Comparison of ENCODE assay signal across 14 mouse cellular contexts in genomic region chr8:22226361-22226760, GRCm38 (mm10). TPM values are rescaled to one million over a fixed set of nuclear protein-coding genes. Genes with fewer than 3 reads are reported as not detected.
DNase-seq lines count a peak whose midpoint lies in the region; ATAC-seq and TF ChIP-seq lines count a peak whose summit lies in the region.
"Had no signal": no experiment of that assay in that cellular context is flagged by ENCODE, and none has a peak within 500 bp of the region (broad histone marks: within the 10 kb centered on the region; RNA-seq: fewer than 3 reads in every experiment).

No protein-coding gene starts in this region.

- peak overlapping the region; percentile 92 for H3K4me2 ChIP-seq in heart, embryonic 15.5 days
- peak overlapping the region; percentile 84; the same call in 1 of the 2 replicates for H3K4me2 ChIP-seq in liver, postnatal 0 days (ENCODE audit: low read depth, low read length)
- H3K4me2 ChIP-seq in liver, embryonic 11.5 days = no peak overlapping the region; the same call in 1 of the 2 replicates
- H3K4me2 ChIP-seq in embryonic facial prominence, embryonic 14.5 days (ENCODE audit: low read depth, low read length) = no peak overlapping the region
- H3K4me2 ChIP-seq in intestine, embryonic 15.5 days (replicated peaks) = peak overlapping the region; percentile 96; the same call in 1 of the 2 replicates

- H3K9ac ChIP-seq in heart, embryonic 15.5 days = no peak overlapping the region
- H3K9ac ChIP-seq in liver, postnatal 0 days (replicated peaks) = no peak overlapping the region
- H3K9ac ChIP-seq in liver, embryonic 11.5 days (ENCODE audit: low read depth, low read length) = no peak overlapping the region
- no peak overlapping the region for H3K9ac ChIP-seq in embryonic facial prominence, embryonic 14.5 days (ENCODE audit: low read depth, low read length)
- no peak overlapping the region for H3K9ac ChIP-seq in intestine, embryonic 15.5 days

- TF ChIP-seq EP300 in liver, postnatal 0 days (IDR thresholded peaks at IDR 0.05; ENCODE audit: low read depth) = no peak

- intact Hi-C loops in heart, postnatal 25 days (cut with DNase I) = no loop called here

- H3K27me3 ChIP-seq in heart, embryonic 15.5 days = no peaks in the 10 kb centered on the region
- H3K27me3 ChIP-seq in liver, postnatal 0 days (ENCODE audit: insufficient read depth, low read length) = peaks cover 2% of the 10 kb centered on the region; the same call in 1 of the 2 replicates
- H3K27me3 ChIP-seq in liver, embryonic 11.5 days (replicated peaks; ENCODE audit: control insufficient read depth, insufficient read depth, low read length) = peaks cover 14% of the 10 kb centered on the region
- no peaks in the 10 kb centered on the region; the same call in none of the 2 replicates for H3K27me3 ChIP-seq in embryonic facial prominence, embryonic 14.5 days (replicated peaks; ENCODE audit: control insufficient read depth, insufficient read depth, low read length)
- H3K27me3 ChIP-seq in intestine, embryonic 15.5 days (replicated peaks) = no peaks in the 10 kb centered on the region

- no peak overlapping the region for H3K4me3 ChIP-seq in heart, embryonic 15.5 days
- no peak overlapping the region for H3K4me3 ChIP-seq in liver, postnatal 0 days (ENCODE audit: low read depth, low read length)
- no peak overlapping the region for H3K4me3 ChIP-seq in liver, embryonic 11.5 days (ENCODE audit: low read depth, low read length)
- no peak overlapping the region for H3K4me3 ChIP-seq in embryonic facial prominence, embryonic 14.5 days (ENCODE audit: low read depth, low read length)
- no peak overlapping the region for H3K4me3 ChIP-seq in intestine, embryonic 15.5 days (replicated peaks)

- H3K4me1 ChIP-seq in heart, embryonic 15.5 days (replicated peaks) = peaks cover 8% of the 10 kb centered on the region
- peaks cover 7% of the 10 kb centered on the region; the same call in 1 of the 2 replicates for H3K4me1 ChIP-seq in liver, postnatal 0 days (ENCODE audit: insufficient read depth)
- H3K4me1 ChIP-seq in liver, embryonic 11.5 days (replicated peaks; ENCODE audit: control insufficient read depth, insufficient read depth, low read length) = no peaks in the 10 kb centered on the region
- no peaks in the 10 kb centered on the region for H3K4me1 ChIP-seq in embryonic facial prominence, embryonic 14.5 days (ENCODE audit: control insufficient read depth, insufficient read depth, low read length)
- 0 out of 2 replicates have a peak, but pooled peaks cover 2% of the 10 kb centered on the region for H3K4me1 ChIP-seq in intestine, embryonic 15.5 days (replicated peaks)

- DNase-seq in heart, postnatal 25 days (ENCODE audit: low spot score) = no peak
- DNase-seq in liver, postnatal 0 days = no peak
- no peak for DNase-seq in liver, embryonic 11.5 days (ENCODE audit: low spot score)
- peak; percentile 14 for DNase-seq in embryonic facial prominence, embryonic 14.5 days (ENCODE audit: low spot score)
- DNase-seq in cerebellum, adult 11-12 months = no peak
- no peak for DNase-seq in layer of hippocampus, postnatal 10 days (ENCODE audit: low spot score in 2 of 2)
- DNase-seq: cerebellum, adult 9-10 months; layer of hippocampus, adult 9-11 months had no signal

- peak overlapping the region; percentile 63 for H3K27ac ChIP-seq in heart, embryonic 15.5 days
- H3K27ac ChIP-seq in liver, postnatal 0 days (ENCODE audit: low read depth) = no peak overlapping the region
- no peak overlapping the region for H3K27ac ChIP-seq in liver, embryonic 11.5 days (ENCODE audit: low read depth, low read length)
- no peak overlapping the region for H3K27ac ChIP-seq in embryonic facial prominence, embryonic 14.5 days (replicated peaks; ENCODE audit: low read depth, low read length)
- H3K27ac ChIP-seq in intestine, embryonic 15.5 days = no peak overlapping the region
- H3K27ac ChIP-seq: forebrain, embryonic 12.5 days had no signal

- H3K36me3 ChIP-seq in heart, embryonic 15.5 days = peaks cover 9% of the 10 kb centered on the region; the same call in 1 of the 2 replicates
- no peaks in the 10 kb centered on the region for H3K36me3 ChIP-seq in liver, postnatal 0 days (replicated peaks; ENCODE audit: insufficient read depth, low read length)
- H3K36me3 ChIP-seq in liver, embryonic 11.5 days (ENCODE audit: control insufficient read depth, insufficient read depth, low read length) = no peaks in the 10 kb centered on the region
- H3K36me3 ChIP-seq in embryonic facial prominence, embryonic 14.5 days (ENCODE audit: control insufficient read depth, insufficient read depth, low read length) = peaks cover 13% of the 10 kb centered on the region; the same call in 1 of the 2 replicates
- 0 out of 2 replicates have a peak, but pooled peaks cover 4% of the 10 kb centered on the region for H3K36me3 ChIP-seq in intestine, embryonic 15.5 days

- no peaks in the 10 kb centered on the region for H3K9me3 ChIP-seq in heart, embryonic 15.5 days (replicated peaks)
- H3K9me3 ChIP-seq in liver, postnatal 0 days (ENCODE audit: low read length) = no peaks in the 10 kb centered on the region
- no peaks in the 10 kb centered on the region for H3K9me3 ChIP-seq in liver, embryonic 11.5 days (ENCODE audit: control insufficient read depth, low read length)
- no peaks in the 10 kb centered on the region for H3K9me3 ChIP-seq in embryonic facial prominence, embryonic 14.5 days (ENCODE audit: control insufficient read depth, low read length)
- H3K9me3 ChIP-seq in intestine, embryonic 15.5 days = no peaks in the 10 kb centered on the region
- H3K9me3 ChIP-seq: forebrain, embryonic 12.5 days had no signal

- ATAC-seq in heart, embryonic 15.5 days (replicated peaks; ENCODE audit: insufficient number of reproducible peaks, insufficient read depth, low FRiP score, low read depth) = no peak
- ATAC-seq in liver, postnatal 0 days = no peak
- ATAC-seq in liver, embryonic 11.5 days (replicated peaks; ENCODE audit: low FRiP score) = no peak
- no peak for ATAC-seq in embryonic facial prominence, embryonic 14.5 days (ENCODE audit: low read depth)
- peak; percentile 48; the same call in 1 of the 2 replicates for ATAC-seq in intestine, embryonic 15.5 days

- TF ChIP-seq CTCF in liver, postnatal 0 days (IDR thresholded peaks at IDR 0.05; ENCODE audit: low read depth) = no peak

- WGBS in heart, embryonic 15.5 days = 53% methylated on average over 8 of the region's 8 CpGs
- WGBS in liver, postnatal 0 days (ENCODE audit: insufficient replicate concordance) = 42% methylated on average over 8 of the region's 8 CpGs
- 56% methylated on average over 8 of the region's 8 CpGs for WGBS in liver, embryonic 11.5 days
- 51% methylated on average over 8 of the region's 8 CpGs for WGBS in embryonic facial prominence, embryonic 14.5 days
- 55% methylated on average over 8 of the region's 8 CpGs for WGBS in intestine, embryonic 15.5 days

RNA-seq across cellular contexts. Expression of gene Thsd1, which starts 0.8 kb away (rescaled TPM):
- polyA plus RNA-seq in heart, embryonic 15.5 days (2015; fragmentation: Nextera tagmentation; extraction: Ambion mirVana) = 13.2 and 14.3 TPM in 2 replicates
- total RNA-seq in heart, postnatal 25 days (2021) = 1 to 10 TPM; 5.4 to 6.2 TPM
- 1.7 and 1.9 TPM in 2 replicates for polyA plus RNA-seq in liver, postnatal 0 days (2015; fragmentation: Nextera tagmentation; extraction: Ambion mirVana)
- 5.6 TPM in 2 replicates for polyA plus RNA-seq in liver, embryonic 11.5 days (2014; fragmentation: Nextera tagmentation; extraction: Ambion mirVana)
- polyA plus RNA-seq in embryonic facial prominence, embryonic 14.5 days (2014; fragmentation: Nextera tagmentation; extraction: Ambion mirVana) = 11.2 and 13.1 TPM in 2 replicates
- 7.9 and 8.2 TPM in 2 replicates for polyA plus RNA-seq in intestine, embryonic 15.5 days (2015; fragmentation: Nextera tagmentation; extraction: Ambion mirVana)
- total RNA-seq in layer of hippocampus, postnatal 10 days (2021) = 1 to 10 TPM; 7.0 to 7.7 TPM

RNA-seq across cellular contexts. Expression of gene Vps36, which starts 33.8 kb away (rescaled TPM):
- polyA plus RNA-seq in heart, embryonic 15.5 days (2015; fragmentation: Nextera tagmentation; extraction: Ambion mirVana) = 20.5 and 21.7 TPM in 2 replicates
- total RNA-seq in heart, postnatal 25 days (2021) = 10 to 100 TPM; 27.4 to 27.7 TPM
- polyA plus RNA-seq in liver, postnatal 0 days (2015; fragmentation: Nextera tagmentation; extraction: Ambion mirVana) = 10.4 and 10.6 TPM in 2 replicates
- 27.8 and 29.1 TPM in 2 replicates for polyA plus RNA-seq in liver, embryonic 11.5 days (2014; fragmentation: Nextera tagmentation; extraction: Ambion mirVana)
- 28.4 and 31.1 TPM in 2 replicates for polyA plus RNA-seq in embryonic facial prominence, embryonic 14.5 days (2014; fragmentation: Nextera tagmentation; extraction: Ambion mirVana)
- polyA plus RNA-seq in intestine, embryonic 15.5 days (2015; fragmentation: Nextera tagmentation; extraction: Ambion mirVana) = 34.6 and 37.1 TPM in 2 replicates
- total RNA-seq in layer of hippocampus, postnatal 10 days (2021) = 10 to 100 TPM; 36.1 to 36.8 TPM

RNA-seq across cellular contexts. Expression of gene Ckap2, which starts 40.7 kb away (rescaled TPM):
- 30.2 and 31.2 TPM in 2 replicates for polyA plus RNA-seq in heart, embryonic 15.5 days (2015; fragmentation: Nextera tagmentation; extraction: Ambion mirVana)
- under 1 TPM; 0.65 to 0.67 TPM for total RNA-seq in heart, postnatal 25 days (2021)
- polyA plus RNA-seq in liver, postnatal 0 days (2015; fragmentation: Nextera tagmentation; extraction: Ambion mirVana) = 9.4 and 10.0 TPM in 2 replicates
- polyA plus RNA-seq in liver, embryonic 11.5 days (2014; fragmentation: Nextera tagmentation; extraction: Ambion mirVana) = 42.8 and 48.4 TPM in 2 replicates
- polyA plus RNA-seq in embryonic facial prominence, embryonic 14.5 days (2014; fragmentation: Nextera tagmentation; extraction: Ambion mirVana) = 35.6 and 43.4 TPM in 2 replicates
- 34.0 and 40.7 TPM in 2 replicates for polyA plus RNA-seq in intestine, embryonic 15.5 days (2015; fragmentation: Nextera tagmentation; extraction: Ambion mirVana)
- total RNA-seq in layer of hippocampus, postnatal 10 days (2021) = 1 to 10 TPM; 4.8 to 5.8 TPM

RNA-seq across cellular contexts. Expression of gene Tpte, which starts 56.9 kb away (rescaled TPM):
- polyA plus RNA-seq in heart, embryonic 15.5 days (2015; fragmentation: Nextera tagmentation; extraction: Ambion mirVana) = not detected in 2 replicates
- not detected for total RNA-seq in heart, postnatal 25 days (2021)
- not detected in 2 replicates for polyA plus RNA-seq in liver, postnatal 0 days (2015; fragmentation: Nextera tagmentation; extraction: Ambion mirVana)
- not detected in 2 replicates for polyA plus RNA-seq in liver, embryonic 11.5 days (2014; fragmentation: Nextera tagmentation; extraction: Ambion mirVana)
- not detected in 2 replicates for polyA plus RNA-seq in embryonic facial prominence, embryonic 14.5 days (2014; fragmentation: Nextera tagmentation; extraction: Ambion mirVana)
- polyA plus RNA-seq in intestine, embryonic 15.5 days (2015; fragmentation: Nextera tagmentation; extraction: Ambion mirVana) = not detected in 2 replicates
- total RNA-seq in layer of hippocampus, postnatal 10 days (2021) = not detected
- total RNA-seq: adrenal gland, adult 18-20 months; hematopoietic stem cell, adult 5-6 weeks had no signal
- polyA plus RNA-seq: CD4-positive, CD25-positive, alpha-beta regulatory T cell, adult 4 months had no signal

Comparison
In these comparisons a context has a peak if more than half of its experiments do, and no peak if none do; other contexts are left out.
1. H3K4me2 ChIP-seq: peak in heart, embryonic 15.5 days (single experiment), liver, postnatal 0 days (single experiment) and intestine, embryonic 15.5 days (single experiment); none in liver, embryonic 11.5 days (single experiment) and embryonic facial prominence, embryonic 14.5 days (single experiment).